Mouse (Mus musculus) liver, embryonic 16.5 days (tissue): Measurements from ENCODE around the gene Rnf227. TPM values are rescaled to one million over a fixed set of nuclear protein-coding genes. Genes with fewer than 3 reads are reported as not detected.

Experiments used
- ATAC-seq: fragments of 200-750 bp; cut with Nextera tagmentation; 2 replicates; pipeline ENCODE4 v1.8.0; 2017; ENCODE audit warnings: low read depth, mild to moderate bottlenecking, moderate number of reproducible peaks, moderate library complexity
- H3K27ac ChIP-seq: fragments of 300-500 bp; sonication (generic); 2 replicates; pipeline ENCODE4 v1.5.1; 2014; ENCODE audit warnings: mild to moderate bottlenecking, low read length
- H3K27me3 ChIP-seq: fragments of 300-500 bp; sonication (generic); 2 replicates; pipeline ENCODE4 v1.6.1; 2014; ENCODE audit warnings: low read depth, low read length, mixed read lengths; ENCODE audit not compliant: control insufficient read depth, insufficient read depth
- H3K36me3 ChIP-seq: fragments of 300-500 bp; sonication (generic); 2 replicates; pipeline ENCODE4 v1.6.1; 2014; ENCODE audit warnings: mild to moderate bottlenecking; ENCODE audit not compliant: control insufficient read depth, insufficient read depth
- H3K4me1 ChIP-seq: fragments of 300-500 bp; sonication (generic); 2 replicates; pipeline ENCODE4 v1.6.1; 2014; ENCODE audit warnings: low read depth, low read length, mixed read lengths; ENCODE audit not compliant: control insufficient read depth
- H3K4me2 ChIP-seq: fragments of 300-500 bp; sonication (generic); 2 replicates; pipeline ENCODE4 v1.6.1; 2014; ENCODE audit warnings: low read depth, low read length, mixed read lengths
- H3K4me3 ChIP-seq: fragments of 300-500 bp; sonication (generic); 2 replicates; pipeline ENCODE4 v1.5.1; 2014; ENCODE audit warnings: low read depth, mild to moderate bottlenecking, low read length
- H3K9ac ChIP-seq: fragments of 300-500 bp; sonication (generic); 2 replicates; pipeline ENCODE4 v1.6.1; 2014; ENCODE audit warnings: low read depth, low read length
- H3K9me3 ChIP-seq: fragments of 300-500 bp; sonication (generic); replicated peaks from 2 replicates; pipeline ENCODE4 v1.6.1; 2016; ENCODE audit warnings: low read length; ENCODE audit not compliant: control insufficient read depth
- WGBS: fragments of 180-500 bp; shearing (Covaris S2); extraction: QIAGEN DNeasy Blood & Tissue Kit; methylation state at CpG from one replicate; pipeline ENCODE4 v1.1.7; 2014; ENCODE audit not compliant: insufficient replicate concordance; 5-methylcytosine and 5-hydroxymethylcytosine counted together
- polyA plus RNA-seq: library from polyadenylated mRNA; unstranded; fragments of >200 nt; fragmentation: Nextera tagmentation; extraction: Ambion mirVana; gene quantifications from 2 replicates; pipeline ENCODE4 v1.2.1, GENCODE M21; 2015

Gene Rnf227
- polyA plus RNA-seq, 1 experiment from 2014 or later: 0.74 TPM

- Histone ChIP-seq H3K9me3 (no peaks in the 10 kb centered on the region), H3K27ac (no peak overlapping the region), H3K9ac (peak overlapping the region; percentile 50), H3K4me1 (peaks cover 34% of the 10 kb centered on the region), H3K36me3 (no peaks in the 10 kb centered on the region), H3K4me3 (peak overlapping the region; percentile 60), H3K27me3 (peaks cover 42% of the 10 kb centered on the region), H3K4me2 (peak overlapping the region; percentile 96)
- no peak for ATAC-seq
- 1% methylated on average over 45 of the region's 45 CpGs for WGBS
Observed at GRCm38 (mm10) chr11:69326408-69327156, 13.7 kb upstream of the Rnf227 start.

- no peak for ATAC-seq
- H3K4me2 ChIP-seq: no peak overlapping the region
- peaks cover 43% of the 10 kb centered on the region for H3K27me3 ChIP-seq
- no peaks in the 10 kb centered on the region for H3K9me3 ChIP-seq
- H3K4me1 ChIP-seq: peaks cover 31% of the 10 kb centered on the region
- no peaks in the 10 kb centered on the region for H3K36me3 ChIP-seq
- H3K27ac ChIP-seq: no peak overlapping the region
- H3K4me3 ChIP-seq: no peak overlapping the region
- H3K9ac ChIP-seq: no peak overlapping the region
- 17% methylated on average over 8 of the region's 9 CpGs for WGBS
Observed at GRCm38 (mm10) chr11:69327157-69327442, 13.2 kb upstream of the Rnf227 start.

- Histone ChIP-seq H3K4me2 (no peak overlapping the region), H3K9me3 (no peaks in the 10 kb centered on the region), H3K9ac (no peak overlapping the region), H3K4me1 (peaks cover 31% of the 10 kb centered on the region), H3K27ac (no peak overlapping the region), H3K36me3 (no peaks in the 10 kb centered on the region), H3K4me3 (no peak overlapping the region), H3K27me3 (peaks cover 43% of the 10 kb centered on the region)
- no peak for ATAC-seq
- 14% methylated on average over 6 of the region's 6 CpGs for WGBS
Observed at GRCm38 (mm10) chr11:69327648-69328047, 12.6 kb upstream of the Rnf227 start.

DNA sequence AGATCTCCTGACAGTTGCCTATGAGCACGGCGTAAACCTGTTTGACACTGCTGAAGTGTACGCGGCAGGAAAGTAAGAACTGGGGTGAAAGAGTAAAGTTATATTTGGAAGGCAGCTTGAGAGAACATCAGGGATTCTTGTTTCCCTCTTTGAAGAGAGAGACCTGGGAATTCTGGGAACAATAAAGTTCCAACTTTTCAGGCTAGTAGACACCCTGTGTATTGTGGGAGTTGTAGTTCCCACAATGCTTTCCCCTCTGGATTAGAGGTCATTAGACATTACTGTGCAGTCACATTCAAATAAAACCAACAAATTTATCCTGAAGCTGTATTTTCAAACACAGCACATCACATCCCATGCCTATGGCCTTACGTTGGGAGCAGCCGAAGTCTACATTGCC, 11.7 kb upstream of the Rnf227 start:
- H3K4me1 ChIP-seq: peaks cover 31% of the 10 kb centered on the region
- no peak overlapping the region for H3K9ac ChIP-seq
- no peak overlapping the region for H3K4me3 ChIP-seq
- H3K36me3 ChIP-seq: no peaks in the 10 kb centered on the region
- H3K4me2 ChIP-seq: no peak overlapping the region
- no peak overlapping the region for H3K27ac ChIP-seq
- no peak for ATAC-seq
- H3K27me3 ChIP-seq: peaks cover 43% of the 10 kb centered on the region
- no peaks in the 10 kb centered on the region for H3K9me3 ChIP-seq
- 77% methylated on average over 6 of the region's 6 CpGs for WGBS

DNA sequence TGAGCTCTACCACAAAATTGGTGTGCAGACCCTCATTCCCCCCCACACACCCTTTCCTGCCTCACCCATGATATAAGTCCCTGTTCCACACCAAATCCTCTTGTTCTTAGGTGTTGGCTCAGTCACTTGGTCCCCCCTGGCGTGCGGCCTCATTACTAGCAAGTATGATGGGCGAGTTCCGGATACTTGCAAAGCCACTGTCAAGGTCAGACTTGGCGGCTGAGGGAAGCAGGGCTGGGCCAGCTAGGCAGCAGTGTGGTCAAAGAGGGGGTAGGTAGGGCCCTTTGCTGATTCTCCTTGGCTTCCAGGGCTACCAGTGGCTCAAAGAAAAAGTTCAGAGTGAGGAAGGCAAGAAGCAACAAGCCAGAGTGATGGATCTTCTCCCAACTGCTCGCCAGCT, 9.1 kb upstream of the Rnf227 start:
- 79% methylated on average over 6 of the region's 6 CpGs for WGBS
- Histone ChIP-seq H3K27me3 (peaks cover 43% of the 10 kb centered on the region), H3K4me2 (no peak overlapping the region)

GRCm38 (mm10) chr11:69331929-69332405, 8.3 kb upstream of the Rnf227 start:
- Histone ChIP-seq H3K4me3 (peak overlapping the region; percentile 56), H3K27ac (no peak overlapping the region), H3K4me2 (peak overlapping the region; percentile 67), H3K9me3 (no peaks in the 10 kb centered on the region), H3K36me3 (no peaks in the 10 kb centered on the region), H3K4me1 (peaks cover 8% of the 10 kb centered on the region; the same call in 1 of the 2 replicates), H3K9ac (peak overlapping the region; percentile 32), H3K27me3 (peaks cover 35% of the 10 kb centered on the region)
- WGBS: 2% methylated on average over 24 of the region's 24 CpGs
- 0 out of 2 replicates have a peak, but pooled peaks have one; percentile 40 for ATAC-seq

More for the DNA sequence above, 9.1 kb upstream of the Rnf227 start:
- H3K9ac ChIP-seq: no peak overlapping the region
- H3K9me3 ChIP-seq: no peaks in the 10 kb centered on the region
- H3K36me3 ChIP-seq: no peaks in the 10 kb centered on the region
- H3K4me1 ChIP-seq: peaks cover 15% of the 10 kb centered on the region
- no peak for ATAC-seq
- H3K4me3 ChIP-seq: no peak overlapping the region
- no peak overlapping the region for H3K27ac ChIP-seq

- Histone ChIP-seq H3K9ac (no peak overlapping the region), H3K27ac (no peak overlapping the region), H3K4me1 (peaks cover 8% of the 10 kb centered on the region; the same call in 1 of the 2 replicates), H3K36me3 (no peaks in the 10 kb centered on the region), H3K4me3 (no peak overlapping the region), H3K27me3 (peaks cover 27% of the 10 kb centered on the region), H3K4me2 (0 out of 2 replicates have a peak overlapping the region, but pooled peaks have one; percentile 67), H3K9me3 (no peaks in the 10 kb centered on the region)
- ATAC-seq: no peak
- WGBS: 30% methylated on average over 8 of the region's 8 CpGs
Observed at GRCm38 (mm10) chr11:69332713-69333253, 7.5 kb upstream of the Rnf227 start.

DNA sequence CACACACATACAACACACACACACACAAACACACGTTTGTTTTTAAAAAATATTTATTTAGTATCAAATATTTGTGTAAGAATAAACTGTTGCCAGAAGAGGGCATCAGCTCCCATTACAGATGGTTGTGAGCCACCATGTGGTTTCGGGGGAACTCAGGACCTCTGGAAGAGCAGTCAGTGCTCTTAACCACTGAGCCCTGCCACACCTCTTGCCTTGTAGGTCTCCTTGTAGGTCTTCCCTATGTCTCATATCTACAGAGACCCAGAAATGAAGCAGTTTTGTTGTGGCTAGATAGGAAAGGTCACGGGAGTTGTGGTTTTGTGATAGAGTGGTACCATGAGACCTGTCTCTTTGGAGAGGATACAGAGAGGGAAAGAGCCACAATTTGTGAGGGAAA, 6.3 kb upstream of the Rnf227 start:
- no peak overlapping the region for H3K4me2 ChIP-seq
- H3K27ac ChIP-seq: no peak overlapping the region

GRCm38 (mm10) chr11:69334796-69335195, 5.5 kb upstream of the Rnf227 start:
- Histone ChIP-seq H3K4me3 (no peak overlapping the region), H3K9ac (no peak overlapping the region), H3K9me3 (no peaks in the 10 kb centered on the region), H3K4me2 (no peak overlapping the region), H3K4me1 (peaks cover 8% of the 10 kb centered on the region; the same call in 1 of the 2 replicates), H3K27ac (no peak overlapping the region), H3K27me3 (peaks cover 24% of the 10 kb centered on the region), H3K36me3 (no peaks in the 10 kb centered on the region)
- 60% methylated on average over 4 of the region's 4 CpGs for WGBS
- ATAC-seq: no peak

More for the DNA sequence above, 6.3 kb upstream of the Rnf227 start:
- no peak overlapping the region for H3K9ac ChIP-seq
- no peaks in the 10 kb centered on the region for H3K9me3 ChIP-seq
- peaks cover 8% of the 10 kb centered on the region; the same call in 1 of the 2 replicates for H3K4me1 ChIP-seq
- 16% methylated on average over 3 of the region's 3 CpGs for WGBS
- no peaks in the 10 kb centered on the region for H3K36me3 ChIP-seq
- ATAC-seq: peak; percentile 72
- H3K27me3 ChIP-seq: peaks cover 20% of the 10 kb centered on the region
- H3K4me3 ChIP-seq: no peak overlapping the region
